Mouse (Mus musculus) stomach, postnatal 0 days (tissue): ENCODE data around the gene Dnajc11.

Experiments used
- CTCF ChIP-seq: IDR thresholded peaks from 2 replicates; pipeline ENCODE4 v1.5.1; 2016; ENCODE audit warnings: antibody characterized with exemption, low read depth, mild to moderate bottlenecking, moderate library complexity
- EP300 ChIP-seq: optimal IDR thresholded peaks from 2 replicates; pipeline ENCODE3; 2016; ENCODE audit warnings: antibody characterized with exemption

GRCm38 (mm10) chr4:151919135-151919840 lies 14.2 kb upstream of the Dnajc11 start:
- TF ChIP-seq CTCF: no peak
- no peak for TF ChIP-seq EP300
